8 mouse cellular contexts compared by ENCODE assay signal in the genomic region with DNA sequence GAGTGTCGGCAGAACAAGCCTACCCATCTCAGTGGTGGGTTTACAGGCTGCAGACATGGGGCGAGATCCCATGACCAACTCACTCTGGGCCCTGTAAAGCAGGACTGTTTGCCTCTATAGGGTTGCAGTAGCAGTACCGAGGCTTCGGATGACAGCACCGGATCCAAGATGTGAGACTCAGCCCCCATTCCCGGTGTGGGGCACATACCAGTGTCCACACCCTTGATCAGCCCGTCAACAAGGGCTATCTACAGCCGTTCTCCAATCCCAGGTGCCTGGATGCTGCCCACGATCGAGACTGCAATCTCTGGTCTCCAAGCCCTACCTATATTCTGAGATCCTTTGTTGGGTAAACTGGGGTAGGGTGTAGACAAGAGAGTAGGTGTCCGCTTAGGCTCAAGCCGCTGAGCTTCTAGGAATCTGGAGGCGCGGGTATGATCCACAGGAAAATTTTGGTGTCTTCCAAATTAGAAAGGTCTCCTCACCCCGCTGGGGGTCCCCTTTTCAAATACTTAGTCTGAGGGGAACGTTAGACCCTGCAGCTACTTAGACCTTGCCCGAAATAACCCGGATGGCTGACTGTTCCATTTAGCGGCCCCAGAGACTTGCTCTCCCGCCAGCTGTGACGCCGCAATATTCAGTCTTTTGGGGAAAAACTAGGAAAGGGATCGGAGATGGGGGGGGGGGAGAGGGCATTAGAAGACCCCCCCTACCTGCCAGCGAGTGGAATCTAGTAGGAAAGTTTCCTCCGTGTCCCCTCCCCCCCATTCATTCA. TPM values are rescaled to one million over a fixed set of nuclear protein-coding genes. Genes with fewer than 3 reads are reported as not detected.
A peak's percentile ranks its signal among the peaks of the same experiment; 100 is the strongest.
DNase-seq lines count a peak whose midpoint lies in the region; ATAC-seq and TF ChIP-seq lines count a peak whose summit lies in the region.

No protein-coding gene starts in this region.

- peaks cover 13% of the 10 kb centered on the region for H3K4me1 ChIP-seq in lung, postnatal 0 days (ENCODE audit: insufficient read depth, low read depth, low read length)
- H3K4me1 ChIP-seq in embryonic facial prominence, embryonic 14.5 days (ENCODE audit: control insufficient read depth, insufficient read depth, low read length) = peaks cover 20% of the 10 kb centered on the region
- peaks cover 41% of the 10 kb centered on the region for H3K4me1 ChIP-seq in limb, embryonic 12.5 days (replicated peaks)

- no peak for TF ChIP-seq EP300 in lung, postnatal 0 days (IDR thresholded peaks at IDR 0.05)

- peak overlapping the region; percentile 67 for H3K4me3 ChIP-seq in lung, postnatal 0 days (ENCODE audit: low read depth, low read length)
- H3K4me3 ChIP-seq in embryonic facial prominence, embryonic 14.5 days (ENCODE audit: low read depth, low read length) = peak overlapping the region; percentile 70
- H3K4me3 ChIP-seq in limb, embryonic 12.5 days (replicated peaks) = peak overlapping the region; percentile 71

- peak overlapping the region; percentile 50 for H3K9ac ChIP-seq in lung, postnatal 0 days (replicated peaks; ENCODE audit: low read depth)
- H3K9ac ChIP-seq in embryonic facial prominence, embryonic 14.5 days (ENCODE audit: low read depth, low read length) = peak overlapping the region; percentile 74
- H3K9ac ChIP-seq in limb, embryonic 12.5 days (replicated peaks) = peak overlapping the region; percentile 72

- TF ChIP-seq CTCF in lung, postnatal 0 days (IDR thresholded peaks at IDR 0.05) = no peak

- no peak for ATAC-seq in lung, postnatal 0 days
- ATAC-seq in embryonic facial prominence, embryonic 14.5 days (ENCODE audit: low read depth) = no peak
- ATAC-seq in limb, embryonic 12.5 days (ENCODE audit: insufficient number of reproducible peaks, insufficient read depth, low FRiP score, low TSS enrichment, low read depth) = no peak

- DNase-seq in lung, postnatal 0 days (ENCODE audit: low spot score) = no peak
- DNase-seq in lung, postnatal 4 days = no peak
- no peak for DNase-seq in embryonic facial prominence, embryonic 14.5 days (ENCODE audit: low spot score)
- DNase-seq in retina, embryonic 14.5 days (ENCODE audit: low spot score) = peak; percentile 44
- DNase-seq in ovary, postnatal 36 days (ENCODE audit: low spot score) = no peak
- DNase-seq in kidney, postnatal 14 days = no peak
- DNase-seq in adrenal gland, postnatal 4 days (ENCODE audit: low spot score in 2 of 2) = no peak

- no peaks in the 10 kb centered on the region for H3K36me3 ChIP-seq in lung, postnatal 0 days (ENCODE audit: insufficient read depth, low read length)
- peaks cover 4% of the 10 kb centered on the region; the same call in 1 of the 2 replicates for H3K36me3 ChIP-seq in embryonic facial prominence, embryonic 14.5 days (ENCODE audit: control insufficient read depth, insufficient read depth, low read length)
- H3K36me3 ChIP-seq in limb, embryonic 12.5 days = peaks cover 3% of the 10 kb centered on the region; the same call in 1 of the 2 replicates

- peak overlapping the region; percentile 91 for H3K4me2 ChIP-seq in lung, postnatal 0 days (replicated peaks; ENCODE audit: low read depth, low read length)
- peak overlapping the region; percentile 95 for H3K4me2 ChIP-seq in embryonic facial prominence, embryonic 14.5 days (ENCODE audit: low read depth, low read length)
- H3K4me2 ChIP-seq in limb, embryonic 12.5 days = peak overlapping the region; percentile 98

- no peak overlapping the region for H3K27ac ChIP-seq in lung, postnatal 0 days (ENCODE audit: low read length)
- H3K27ac ChIP-seq in embryonic facial prominence, embryonic 14.5 days (replicated peaks; ENCODE audit: low read depth, low read length) = 0 out of 2 replicates have a peak overlapping the region, but pooled peaks have one; percentile 39
- H3K27ac ChIP-seq in limb, embryonic 12.5 days = no peak overlapping the region

- H3K27me3 ChIP-seq in lung, postnatal 0 days (replicated peaks; ENCODE audit: insufficient read depth, low read length) = peaks cover 14% of the 10 kb centered on the region
- peaks cover 36% of the 10 kb centered on the region for H3K27me3 ChIP-seq in embryonic facial prominence, embryonic 14.5 days (replicated peaks; ENCODE audit: control insufficient read depth, insufficient read depth, low read length)
- peaks cover 54% of the 10 kb centered on the region for H3K27me3 ChIP-seq in limb, embryonic 12.5 days

- H3K9me3 ChIP-seq in lung, postnatal 0 days (ENCODE audit: low read length) = no peaks in the 10 kb centered on the region
- H3K9me3 ChIP-seq in embryonic facial prominence, embryonic 14.5 days (ENCODE audit: control insufficient read depth, low read length) = no peaks in the 10 kb centered on the region
- H3K9me3 ChIP-seq in limb, embryonic 12.5 days = no peaks in the 10 kb centered on the region

- 7% methylated on average over 25 of the region's 25 CpGs for WGBS in lung, postnatal 0 days
- WGBS in embryonic facial prominence, embryonic 14.5 days = 8% methylated on average over 23 of the region's 25 CpGs
- WGBS in limb, embryonic 12.5 days = 6% methylated on average over 25 of the region's 25 CpGs

RNA-seq across cellular contexts. Expression of a gene that starts 0.7 kb away (rescaled TPM):
- polyA plus RNA-seq in lung, postnatal 0 days (2015; fragmentation: Nextera tagmentation; extraction: Ambion mirVana) = 7.4 and 8.5 TPM in 2 replicates
- polyA plus RNA-seq in embryonic facial prominence, embryonic 14.5 days (2014; fragmentation: Nextera tagmentation; extraction: Ambion mirVana) = 7.8 and 8.6 TPM in 2 replicates
- polyA plus RNA-seq in limb, embryonic 12.5 days (2016; fragmentation: Nextera tagmentation; extraction: Ambion mirVana) = 13.6 and 14.4 TPM in 2 replicates
- 1 to 10 TPM; 6.9 to 8.6 TPM for total RNA-seq in adrenal gland, postnatal 4 days (2021)

RNA-seq across cellular contexts. Expression of a gene that starts 8.2 kb away (rescaled TPM):
- 13.0 and 14.4 TPM in 2 replicates for polyA plus RNA-seq in lung, postnatal 0 days (2015; fragmentation: Nextera tagmentation; extraction: Ambion mirVana)
- polyA plus RNA-seq in embryonic facial prominence, embryonic 14.5 days (2014; fragmentation: Nextera tagmentation; extraction: Ambion mirVana) = 13.6 and 14.2 TPM in 2 replicates
- polyA plus RNA-seq in limb, embryonic 12.5 days (2016; fragmentation: Nextera tagmentation; extraction: Ambion mirVana) = 8.9 and 9.3 TPM in 2 replicates
- total RNA-seq in adrenal gland, postnatal 4 days (2021) = 10 to 100 TPM; 13.9 to 16.2 TPM

RNA-seq across cellular contexts. Expression of a gene that starts 20.2 kb away (rescaled TPM):
- 14.8 and 15.1 TPM in 2 replicates for polyA plus RNA-seq in lung, postnatal 0 days (2015; fragmentation: Nextera tagmentation; extraction: Ambion mirVana)
- 15.5 and 17.8 TPM in 2 replicates for polyA plus RNA-seq in embryonic facial prominence, embryonic 14.5 days (2014; fragmentation: Nextera tagmentation; extraction: Ambion mirVana)
- 15.0 and 15.2 TPM in 2 replicates for polyA plus RNA-seq in limb, embryonic 12.5 days (2016; fragmentation: Nextera tagmentation; extraction: Ambion mirVana)
- total RNA-seq in adrenal gland, postnatal 4 days (2021) = 10 to 100 TPM; 19.8 TPM

RNA-seq across cellular contexts. Expression of a gene that starts 25.8 kb away (rescaled TPM):
- 5.6 and 6.2 TPM in 2 replicates for polyA plus RNA-seq in lung, postnatal 0 days (2015; fragmentation: Nextera tagmentation; extraction: Ambion mirVana)
- polyA plus RNA-seq in embryonic facial prominence, embryonic 14.5 days (2014; fragmentation: Nextera tagmentation; extraction: Ambion mirVana) = 13.9 and 16.9 TPM in 2 replicates
- polyA plus RNA-seq in limb, embryonic 12.5 days (2016; fragmentation: Nextera tagmentation; extraction: Ambion mirVana) = 22.7 and 24.8 TPM in 2 replicates
- total RNA-seq in adrenal gland, postnatal 4 days (2021) = 10 to 100 TPM; 20.1 to 24.8 TPM

RNA-seq across cellular contexts. Expression of a gene that starts 31.9 kb away (rescaled TPM):
- polyA plus RNA-seq in lung, postnatal 0 days (2015; fragmentation: Nextera tagmentation; extraction: Ambion mirVana) = 73.1 and 104 TPM in 2 replicates
- 158 and 169 TPM in 2 replicates for polyA plus RNA-seq in embryonic facial prominence, embryonic 14.5 days (2014; fragmentation: Nextera tagmentation; extraction: Ambion mirVana)
- polyA plus RNA-seq in limb, embryonic 12.5 days (2016; fragmentation: Nextera tagmentation; extraction: Ambion mirVana) = 157 and 170 TPM in 2 replicates
- total RNA-seq in adrenal gland, postnatal 4 days (2021) = 100 to 1,000 TPM; 167 to 207 TPM
